Mouse (Mus musculus) stomach, embryonic 16.5 days (tissue): ENCODE measurements around the gene Oasl1. TPM values are rescaled to one million over a fixed set of nuclear protein-coding genes. Genes with fewer than 3 reads are reported as not detected.

Experiments used
- ATAC-seq: fragments of 200-750 bp; cut with Nextera tagmentation; 2 replicates; pipeline ENCODE4 v1.8.0; 2017; ENCODE audit warnings: moderate number of reproducible peaks, moderate TSS enrichment; ENCODE audit not compliant: insufficient read depth, low FRiP score
- H3K27ac ChIP-seq: fragments of 300-500 bp; sonication (generic); 2 replicates; pipeline ENCODE4 v1.5.1; 2014; ENCODE audit warnings: low read length
- H3K27me3 ChIP-seq: fragments of 300-500 bp; sonication (generic); 2 replicates; pipeline ENCODE4 v1.6.1; 2014; ENCODE audit warnings: low read length, control low read depth, mixed read lengths; ENCODE audit not compliant: control insufficient read depth, insufficient read depth
- H3K36me3 ChIP-seq: fragments of 300-500 bp; sonication (generic); 2 replicates; pipeline ENCODE4 v1.6.1; 2014; ENCODE audit warnings: low read length; ENCODE audit not compliant: control insufficient read depth, insufficient read depth
- H3K4me1 ChIP-seq: fragments of 300-500 bp; sonication (generic); 2 replicates; pipeline ENCODE4 v1.6.1; 2014; ENCODE audit warnings: low read length, control low read depth, mixed read lengths; ENCODE audit not compliant: control insufficient read depth, insufficient read depth
- H3K4me2 ChIP-seq: fragments of 300-500 bp; sonication (generic); 2 replicates; pipeline ENCODE4 v1.6.1; 2014; ENCODE audit warnings: low read depth, low read length, mixed read lengths
- H3K4me3 ChIP-seq: fragments of 300-500 bp; sonication (generic); replicated peaks from 2 replicates; pipeline ENCODE4 v1.5.1; 2014; ENCODE audit warnings: mild to moderate bottlenecking, low read length
- H3K9ac ChIP-seq: fragments of 300-500 bp; sonication (generic); 2 replicates; pipeline ENCODE4 v1.6.1; 2014; ENCODE audit warnings: low read length
- H3K9me3 ChIP-seq: fragments of 300-500 bp; sonication (generic); replicated peaks from 2 replicates; pipeline ENCODE4 v1.6.1; 2016; ENCODE audit warnings: low read length, control low read depth; ENCODE audit not compliant: control insufficient read depth
- WGBS: fragments of 180-500 bp; shearing (Covaris S2); extraction: QIAGEN DNeasy Blood & Tissue Kit; methylation state at CpG from one replicate; pipeline ENCODE4 v1.1.7; 2014; 5-methylcytosine and 5-hydroxymethylcytosine counted together
- polyA plus RNA-seq: library from polyadenylated mRNA; unstranded; fragments of >200 nt; fragmentation: Nextera tagmentation; extraction: Ambion mirVana; gene quantifications from 2 replicates; pipeline ENCODE4 v1.2.1, GENCODE M21; 2015

Gene Oasl1
- polyA plus RNA-seq, 1 experiment from 2014 or later, result 1.3 TPM

GRCm38 (mm10) chr5:114953326-114953725 is 30.3 kb downstream of the Oasl1 start:
- H3K9me3 ChIP-seq, result no peaks in the 10 kb centered on the region
- no peaks in the 10 kb centered on the region for H3K27me3 ChIP-seq
- no peaks in the 10 kb centered on the region for H3K36me3 ChIP-seq
- H3K9ac ChIP-seq, result no peak overlapping the region
- H3K4me1 ChIP-seq, result peaks cover 8% of the 10 kb centered on the region; the same call in 1 of the 2 replicates
- H3K27ac ChIP-seq, result no peak overlapping the region
- WGBS, result 86% methylated on average over 14 of the region's 14 CpGs
- no peak for ATAC-seq
- H3K4me3 ChIP-seq, result no peak overlapping the region
- H3K4me2 ChIP-seq, result no peak overlapping the region

GRCm38 (mm10) chr5:114958069-114958468 is 35.0 kb downstream of the Oasl1 start:
- H3K4me1 ChIP-seq, result no peaks in the 10 kb centered on the region
- H3K4me2 ChIP-seq, result no peak overlapping the region
- WGBS, result 83% methylated on average over 5 of the region's 5 CpGs
- H3K27ac ChIP-seq, result no peak overlapping the region
- no peak overlapping the region for H3K9ac ChIP-seq
- no peaks in the 10 kb centered on the region; the same call in 1 of the 2 replicates for H3K9me3 ChIP-seq
- no peak overlapping the region for H3K4me3 ChIP-seq
- no peaks in the 10 kb centered on the region for H3K36me3 ChIP-seq
- no peaks in the 10 kb centered on the region for H3K27me3 ChIP-seq
- no peak for ATAC-seq

GRCm38 (mm10) chr5:114961590-114962360 is 38.7 kb downstream of the Oasl1 start:
- ATAC-seq, result no peak
- Histone ChIP-seq H3K4me1 (0 out of 2 replicates have a peak, but pooled peaks cover 3% of the 10 kb centered on the region), H3K4me3 (no peak overlapping the region), H3K27ac (no peak overlapping the region), H3K4me2 (no peak overlapping the region), H3K9ac (no peak overlapping the region), H3K36me3 (no peaks in the 10 kb centered on the region), H3K27me3 (no peaks in the 10 kb centered on the region), H3K9me3 (no peaks in the 10 kb centered on the region; the same call in 1 of the 2 replicates)
- 31% methylated on average over 4 of the region's 4 CpGs for WGBS

GRCm38 (mm10) chr5:114964315-114964966 is 41.4 kb downstream of the Oasl1 start:
- Histone ChIP-seq H3K27ac (peak overlapping the region; percentile 90), H3K36me3 (no peaks in the 10 kb centered on the region), H3K9me3 (no peaks in the 10 kb centered on the region), H3K27me3 (no peaks in the 10 kb centered on the region), H3K4me1 (0 out of 2 replicates have a peak, but pooled peaks cover 3% of the 10 kb centered on the region), H3K9ac (peak overlapping the region; percentile 43; the same call in 1 of the 2 replicates), H3K4me2 (peak overlapping the region; percentile 42), H3K4me3 (peak overlapping the region; percentile 17; the same call in 1 of the 2 replicates)
- ATAC-seq, result peak; percentile 69
- 24% methylated on average over 7 of the region's 7 CpGs for WGBS

- peak overlapping the region; percentile 90 for H3K27ac ChIP-seq
Observed at GRCm38 (mm10) chr5:114964967-114965898, 42.2 kb downstream of the Oasl1 start.

GRCm38 (mm10) chr5:114967523-114968268 is 44.7 kb downstream of the Oasl1 start:
- H3K4me2 ChIP-seq, result peak overlapping the region; percentile 45
- H3K4me1 ChIP-seq, result 0 out of 2 replicates have a peak, but pooled peaks cover 3% of the 10 kb centered on the region
- ATAC-seq, result no peak
- H3K27ac ChIP-seq, result peak overlapping the region; percentile 87
- no peaks in the 10 kb centered on the region for H3K27me3 ChIP-seq
- H3K36me3 ChIP-seq, result no peaks in the 10 kb centered on the region
- peak overlapping the region; percentile 50 for H3K4me3 ChIP-seq
- no peaks in the 10 kb centered on the region for H3K9me3 ChIP-seq
- H3K9ac ChIP-seq, result 0 out of 2 replicates have a peak overlapping the region, but pooled peaks have one; percentile 1
- 27% methylated on average over 14 of the region's 14 CpGs for WGBS

More at GRCm38 (mm10) chr5:114964967-114965898, 42.2 kb downstream of the Oasl1 start:
- ATAC-seq, result peak; percentile 82
- Histone ChIP-seq H3K9me3 (no peaks in the 10 kb centered on the region), H3K27me3 (no peaks in the 10 kb centered on the region), H3K4me2 (peak overlapping the region; percentile 42), H3K9ac (peak overlapping the region; percentile 43; the same call in 1 of the 2 replicates), H3K36me3 (no peaks in the 10 kb centered on the region), H3K4me1 (0 out of 2 replicates have a peak, but pooled peaks cover 3% of the 10 kb centered on the region), H3K4me3 (peak overlapping the region; percentile 17; the same call in 1 of the 2 replicates)
- WGBS, result 35% methylated on average over 17 of the region's 17 CpGs

- peak overlapping the region; percentile 78 for H3K9ac ChIP-seq
- H3K4me2 ChIP-seq, result peak overlapping the region; percentile 45; the same call in 1 of the 2 replicates
- H3K4me1 ChIP-seq, result 0 out of 2 replicates have a peak, but pooled peaks cover 3% of the 10 kb centered on the region
- no peaks in the 10 kb centered on the region for H3K9me3 ChIP-seq
- peak; percentile 5; the same call in 1 of the 2 replicates for ATAC-seq
- H3K27ac ChIP-seq, result peak overlapping the region; percentile 87
- no peaks in the 10 kb centered on the region for H3K36me3 ChIP-seq
- 23% methylated on average over 7 of the region's 7 CpGs for WGBS
- peak overlapping the region; percentile 50 for H3K4me3 ChIP-seq
- H3K27me3 ChIP-seq, result no peaks in the 10 kb centered on the region
Observed at GRCm38 (mm10) chr5:114968651-114969050, 45.6 kb downstream of the Oasl1 start.

- H3K4me3 ChIP-seq, result peak overlapping the region; percentile 50
Observed at GRCm38 (mm10) chr5:114969064-114969463, 46.0 kb downstream of the Oasl1 start.

More at GRCm38 (mm10) chr5:114969064-114969463, 46.0 kb downstream of the Oasl1 start:
- no peaks in the 10 kb centered on the region for H3K36me3 ChIP-seq
- 15% methylated on average over 4 of the region's 4 CpGs for WGBS
- no peak for ATAC-seq
- H3K27me3 ChIP-seq, result no peaks in the 10 kb centered on the region
- peak overlapping the region; percentile 87 for H3K27ac ChIP-seq
- no peaks in the 10 kb centered on the region for H3K9me3 ChIP-seq
- H3K4me2 ChIP-seq, result peak overlapping the region; percentile 21; the same call in 1 of the 2 replicates
- H3K4me1 ChIP-seq, result 0 out of 2 replicates have a peak, but pooled peaks cover 3% of the 10 kb centered on the region
- peak overlapping the region; percentile 78 for H3K9ac ChIP-seq
